Mouse (Mus musculus): ENCODE data around the gene Gm49320. TPM values are rescaled to one million over a fixed set of nuclear protein-coding genes. Genes with fewer than 3 reads are reported as not detected.
"Not testable (repeated sequence)": the region's sequence is repeated elsewhere in the genome, so short reads cannot be mapped to it uniquely, and the experiment has no call there.

The Gm49320 gene
- polyA plus RNA-seq, 3 experiments from 2014 or later, result 0.35 TPM; not detected in 2

DNA sequence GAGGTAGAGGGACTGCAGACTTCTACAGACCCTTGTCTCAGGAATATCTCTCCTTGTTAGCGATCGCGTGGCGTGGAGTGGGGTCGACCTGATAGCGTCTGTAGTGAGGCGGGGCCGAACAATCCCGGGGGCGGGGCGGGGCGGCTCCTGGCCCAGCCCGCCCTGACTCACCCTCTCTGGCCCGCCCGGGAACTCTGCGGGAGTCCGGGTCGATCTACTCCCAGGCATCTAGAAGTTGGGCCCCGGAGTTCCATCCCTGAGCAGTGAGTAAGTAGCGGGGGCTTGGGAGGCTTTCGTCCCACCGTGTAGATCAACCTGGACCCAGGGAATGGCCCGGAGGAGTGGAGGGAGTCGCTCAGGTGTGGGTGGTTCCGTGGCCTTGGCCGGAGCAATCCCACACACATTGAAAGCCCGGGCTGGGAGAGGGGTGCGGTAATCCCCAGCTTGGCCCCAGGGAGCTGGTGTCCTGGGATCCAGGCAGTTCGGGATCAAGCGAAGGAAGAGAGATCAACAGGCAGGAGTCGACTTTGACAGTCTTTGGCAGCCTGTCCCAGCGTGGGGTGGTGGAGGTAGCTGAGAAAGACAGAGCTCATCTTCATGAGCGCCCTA is 11.8 kb upstream of the Gm49320 start, which contains the start of gene Lrrc8e:
Gene Lrrc8e, plus strand, starts transcription at position 89 of the 609 bp plus-strand sequence.
- ATAC-seq, result no peak

DNA sequence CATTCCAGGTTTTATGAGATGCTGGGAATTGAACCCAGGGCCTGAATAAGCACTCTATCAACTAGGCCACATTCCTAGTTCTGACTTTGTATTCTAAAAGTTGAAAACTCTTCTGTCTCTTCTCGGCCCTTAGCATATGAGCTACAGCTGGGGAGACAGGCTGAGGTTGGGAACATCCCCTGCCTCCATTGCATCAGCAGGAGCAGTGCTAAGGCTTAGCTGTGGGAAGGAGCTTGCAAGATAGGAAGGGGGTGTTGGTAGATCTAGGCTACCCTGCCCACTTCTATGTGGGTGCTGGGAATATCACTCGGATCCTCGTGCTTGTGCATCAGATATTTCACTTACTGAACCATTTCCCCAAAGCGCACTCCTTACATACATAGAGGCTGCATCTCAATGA is 10.7 kb upstream of the Gm49320 start:
- ATAC-seq, result no peak

DNA sequence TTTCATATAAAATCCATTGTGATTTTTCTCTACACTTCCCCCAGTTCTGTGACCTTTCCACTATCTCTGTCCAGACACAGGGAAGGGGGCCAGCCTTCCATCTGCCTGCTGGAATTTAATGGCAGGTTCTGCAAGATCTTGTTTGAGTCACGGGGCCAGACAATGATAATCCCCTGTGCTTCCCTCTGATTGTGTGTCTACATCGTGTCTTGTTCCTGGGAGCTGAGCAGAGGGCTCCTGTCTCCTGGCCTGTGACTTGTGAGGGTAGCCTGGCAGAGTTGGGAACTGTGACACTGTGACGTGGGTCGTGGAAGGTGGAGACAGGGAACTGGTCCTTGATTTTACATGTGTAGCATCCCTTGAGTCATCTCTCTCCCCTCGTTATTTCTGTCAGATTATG is 8.9 kb upstream of the Gm49320 start:
- ATAC-seq, result no peak

DNA sequence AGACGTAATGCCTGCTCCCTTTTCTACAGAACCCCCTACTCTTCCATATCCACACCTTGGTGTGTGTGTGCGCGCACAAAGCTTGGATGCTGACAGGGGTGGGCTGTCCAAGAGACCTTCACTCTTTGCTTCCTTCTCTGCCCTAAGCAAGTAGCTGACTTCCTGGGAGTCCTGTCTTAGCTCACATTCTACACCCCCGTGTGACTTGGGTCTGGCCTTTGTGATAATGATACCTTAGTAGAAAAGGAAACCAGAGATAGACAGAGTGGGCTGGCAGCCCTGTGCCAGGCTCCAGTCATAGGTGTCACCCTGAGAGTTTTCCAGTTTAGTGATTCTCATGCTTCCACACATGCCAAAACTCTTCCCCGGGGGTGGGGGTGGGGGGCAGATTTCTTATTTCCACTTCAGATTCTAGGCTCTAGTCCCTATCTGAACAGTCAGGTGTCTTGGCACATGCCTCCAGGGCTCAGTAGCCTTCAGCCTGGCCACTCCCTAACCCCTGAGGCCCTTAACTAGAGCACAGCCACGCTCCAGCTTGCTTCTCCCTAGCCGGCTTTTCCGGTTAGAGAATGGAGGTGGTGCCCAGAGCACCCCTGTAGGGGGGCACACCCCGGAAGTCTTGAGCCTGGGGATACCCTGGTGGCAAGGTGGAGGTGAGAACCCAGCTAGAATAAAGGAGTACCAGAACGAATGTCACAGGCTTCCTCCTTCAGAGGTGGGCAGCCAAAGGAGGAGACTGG is 7.9 kb upstream of the Gm49320 start:
- no peak for ATAC-seq

DNA sequence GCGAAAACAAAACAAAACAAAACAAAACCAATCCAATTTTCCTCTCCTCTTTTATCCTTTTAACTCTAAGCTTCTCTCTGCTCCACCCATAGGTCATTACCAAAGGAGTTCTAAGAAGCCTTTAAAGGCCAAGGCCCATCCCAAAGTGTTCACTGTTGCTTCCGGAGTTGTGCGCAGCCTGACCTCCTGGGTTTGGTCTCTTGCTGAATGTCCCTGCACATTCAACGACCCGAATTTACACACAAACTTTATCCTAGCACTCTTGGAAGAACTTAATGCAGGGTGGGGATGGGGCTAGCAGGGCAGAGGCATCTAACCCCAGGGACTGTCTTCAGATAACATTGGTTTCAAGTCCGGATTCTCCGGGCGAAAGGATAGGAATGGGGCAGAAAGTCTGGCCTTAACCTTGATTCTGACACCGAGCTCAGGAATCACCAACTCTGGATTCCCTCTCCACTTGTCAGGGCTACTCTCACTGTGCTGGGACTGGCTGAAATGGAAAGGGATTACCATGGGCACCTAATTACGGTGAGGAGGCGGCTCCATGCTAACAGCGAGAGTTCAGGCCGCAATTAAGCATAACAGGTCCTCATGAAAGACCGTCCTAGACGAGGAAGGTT is 741 bp upstream of the Gm49320 start:
- no peak for ATAC-seq

DNA sequence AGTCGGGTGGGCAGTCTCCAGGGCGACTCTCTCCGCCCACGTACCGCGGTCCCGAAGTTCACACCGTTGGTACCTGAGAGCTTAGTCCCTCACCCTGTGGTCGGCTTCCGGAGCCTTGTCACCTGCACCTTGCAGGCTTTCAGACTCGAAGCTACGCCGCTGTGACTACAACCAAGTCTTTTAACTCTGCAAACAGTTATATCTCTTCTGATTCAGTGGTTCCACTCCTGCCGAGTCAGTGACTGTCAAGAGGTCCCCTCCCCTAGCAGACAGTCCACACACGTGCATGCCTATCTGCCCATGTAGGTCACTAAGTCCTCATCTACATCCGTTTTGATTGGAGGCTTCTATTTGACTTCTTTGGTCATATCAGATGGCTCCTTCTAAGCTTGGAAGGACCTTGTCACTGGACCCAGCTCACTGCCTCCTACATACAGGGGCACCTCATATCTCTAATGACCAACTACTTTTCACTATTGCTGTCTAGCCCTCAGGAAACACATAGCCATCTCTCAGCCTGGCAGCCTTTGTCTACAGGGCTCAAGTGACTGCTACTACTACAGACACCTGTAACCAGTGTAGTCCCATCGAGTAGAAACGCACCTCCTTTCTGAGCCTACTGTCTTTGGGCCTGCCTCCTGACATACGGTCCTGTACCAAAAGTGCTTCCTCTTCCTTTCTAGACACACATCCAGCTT is 677 bp downstream of the Gm49320 start:
- peak; percentile 40 for ATAC-seq

DNA sequence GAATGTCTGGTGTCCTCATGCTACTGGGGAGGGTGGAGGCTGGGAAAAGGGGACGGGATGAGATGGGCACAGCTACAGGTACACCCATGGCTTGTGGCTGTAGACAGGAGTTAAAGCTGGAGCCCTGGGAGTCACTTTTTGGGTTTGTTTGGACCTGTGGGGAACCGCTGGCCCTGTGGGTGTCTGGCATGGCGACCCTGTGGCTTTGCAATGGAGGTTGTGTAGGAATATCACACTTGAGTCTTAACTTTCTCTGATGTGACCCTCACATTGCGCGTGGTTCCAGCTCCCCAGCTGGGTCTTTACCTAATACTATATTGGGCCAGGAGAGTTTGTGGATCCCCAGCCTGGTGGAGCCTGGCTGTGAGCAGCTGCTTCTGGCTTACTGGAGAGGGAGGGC is 6.4 kb downstream of the Gm49320 start:
- ATAC-seq, result no peak

DNA sequence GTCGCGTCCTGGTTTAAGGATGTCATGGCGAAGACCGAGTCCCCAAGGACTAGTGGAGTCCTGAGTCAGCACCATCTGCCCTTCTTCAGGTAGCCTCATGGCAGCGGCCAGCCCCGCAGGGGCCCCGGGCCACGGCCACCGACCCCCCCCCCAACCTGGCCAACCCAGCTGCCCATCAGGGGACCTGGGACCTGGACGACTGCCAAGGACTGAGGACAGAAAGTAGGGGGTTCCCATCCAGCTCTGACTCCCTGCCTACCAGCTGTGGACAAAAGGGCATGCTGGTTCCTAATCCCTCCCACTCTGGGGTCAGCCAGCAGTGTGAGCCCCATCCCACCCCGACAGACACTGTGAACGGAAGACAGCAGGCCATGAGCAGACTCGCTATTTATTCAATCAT is 7.1 kb downstream of the Gm49320 start:
- no peak for ATAC-seq

DNA sequence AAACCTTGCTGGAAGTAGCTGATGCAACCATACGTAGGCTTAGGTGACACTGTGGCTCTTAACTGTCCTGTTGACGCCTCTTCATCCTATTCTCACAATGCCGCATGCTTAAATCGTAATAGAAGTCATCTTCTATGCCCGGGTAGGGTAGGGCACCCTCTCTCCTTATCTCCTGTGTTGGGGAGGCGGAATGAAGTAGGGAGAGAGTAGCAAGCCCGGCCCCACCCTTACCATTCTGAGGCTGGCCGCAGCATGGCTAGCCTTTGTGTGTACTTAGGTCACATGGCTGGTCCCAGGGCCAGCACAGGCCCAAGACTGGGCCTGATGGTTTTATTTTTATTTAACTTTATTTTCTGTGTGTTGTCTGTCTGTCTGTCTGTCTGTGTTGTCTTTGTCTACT is 8.6 kb downstream of the Gm49320 start:
- no peak for ATAC-seq

DNA sequence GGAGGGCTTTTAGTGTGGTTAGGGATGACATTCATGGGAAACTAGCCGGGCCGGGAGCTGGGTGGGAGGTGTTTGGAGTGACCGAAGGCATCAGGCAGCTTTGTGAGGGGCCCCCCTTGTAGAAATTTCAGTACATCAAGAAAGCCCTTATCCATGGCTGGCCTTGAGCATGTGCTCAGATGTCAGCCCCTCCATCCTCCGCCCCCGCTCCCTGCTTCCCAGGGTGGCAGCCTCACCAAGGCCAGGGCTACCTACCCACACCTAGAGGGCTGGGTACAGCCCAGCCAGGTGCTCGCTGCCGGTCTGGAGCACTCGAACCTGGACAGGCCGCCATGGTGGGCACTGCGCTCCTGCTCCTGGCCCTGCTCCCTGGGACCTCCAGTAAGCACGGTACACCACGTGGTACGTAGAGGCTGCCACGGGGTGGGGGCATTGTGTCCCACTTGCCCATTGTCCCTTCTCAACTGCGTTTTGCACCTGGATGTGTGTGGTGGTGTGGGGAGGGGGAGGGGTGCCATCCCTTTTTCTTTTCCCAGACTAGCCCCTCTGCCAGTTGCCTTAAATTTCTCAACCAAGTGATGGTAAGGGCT is 9.4 kb downstream of the Gm49320 start, which contains the start of gene Tgfbr3l:
Gene Tgfbr3l, plus strand, starts transcription at position 264 of the 590 bp plus-strand sequence.
- ATAC-seq, result no peak

DNA sequence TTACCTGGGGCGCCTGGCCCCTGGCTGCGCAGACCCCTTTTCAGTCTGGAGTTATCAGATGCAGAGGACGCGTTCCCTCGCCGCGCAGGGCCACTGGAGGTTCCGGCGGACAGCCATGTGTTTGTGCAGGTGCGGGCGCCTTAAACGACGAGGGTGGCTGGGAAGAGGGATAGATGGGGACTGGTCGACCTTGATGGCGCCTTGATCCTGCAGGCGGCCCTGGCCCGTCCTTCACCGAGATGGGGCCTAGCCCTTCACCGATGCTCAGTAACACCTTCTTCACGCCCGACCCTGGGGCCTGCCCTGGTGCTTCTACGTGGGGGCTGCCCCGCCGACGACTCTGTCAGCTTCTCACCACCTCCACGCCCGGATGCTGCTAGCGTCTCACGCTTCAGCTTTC is 10.5 kb downstream of the Gm49320 start:
- ATAC-seq, result no peak

DNA sequence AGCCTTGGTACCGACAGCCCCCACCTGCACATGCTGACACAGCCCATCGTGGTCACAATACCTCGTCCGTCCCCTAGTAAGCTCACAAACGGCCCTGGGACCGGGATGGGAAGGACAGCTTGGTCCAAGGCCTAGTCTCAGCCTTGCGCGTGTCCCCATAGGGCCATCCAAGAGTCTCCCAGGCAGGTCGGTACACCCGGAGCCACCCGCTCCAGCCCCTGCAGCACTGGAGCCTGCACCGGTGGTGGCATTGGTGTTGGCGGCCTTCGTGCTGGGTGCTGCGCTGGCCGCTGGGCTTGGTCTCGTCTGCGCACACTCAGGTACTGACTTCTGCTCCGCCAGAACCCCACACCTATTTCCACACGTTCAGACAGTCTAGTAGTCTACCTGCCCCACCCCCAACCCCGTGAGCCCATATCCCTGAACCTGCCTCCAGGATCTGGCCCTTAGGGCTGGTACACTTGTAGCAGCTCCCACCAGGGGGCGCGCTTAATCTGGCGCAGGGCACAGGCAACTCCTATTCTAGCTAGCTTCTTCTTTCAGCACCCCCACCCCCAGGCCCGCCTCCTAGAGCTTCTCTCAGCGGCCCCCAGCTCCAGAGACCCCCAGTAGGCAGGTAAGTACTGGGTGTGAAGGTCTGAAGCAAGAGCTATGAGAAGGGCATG is 11.8 kb downstream of the Gm49320 start:
- ATAC-seq, result peak; percentile 53

DNA sequence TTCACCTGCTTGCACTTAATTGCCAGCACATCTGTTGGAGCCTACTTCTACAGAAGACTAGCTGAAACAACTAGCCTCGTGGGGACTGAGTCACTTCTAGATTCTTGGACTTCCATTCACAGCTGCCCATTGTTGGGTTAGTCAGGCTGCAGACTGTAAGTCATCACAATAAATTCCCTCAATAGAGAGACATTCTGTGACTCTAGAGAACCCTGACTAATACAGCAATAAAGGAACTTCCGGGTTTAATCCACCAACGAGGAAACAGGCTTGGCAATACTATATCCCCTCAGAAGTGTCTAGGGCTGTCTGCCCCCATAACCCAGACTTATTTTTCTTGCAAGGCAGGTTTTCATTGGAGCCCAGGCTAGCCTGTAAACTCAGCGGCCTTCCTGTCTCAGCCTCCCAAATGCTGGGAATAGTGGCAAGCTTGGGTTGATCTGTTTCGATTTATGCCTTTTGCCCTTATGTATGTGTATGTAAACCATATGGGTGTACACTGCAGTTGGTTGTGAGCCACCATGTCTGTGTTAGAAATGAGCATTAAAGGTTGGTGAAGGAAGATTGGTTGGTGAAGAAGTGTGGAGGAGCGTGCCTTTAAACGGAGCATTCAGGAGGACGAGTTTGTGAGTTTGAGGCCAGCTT is 13.6 kb downstream of the Gm49320 start:
- no peak for ATAC-seq

DNA sequence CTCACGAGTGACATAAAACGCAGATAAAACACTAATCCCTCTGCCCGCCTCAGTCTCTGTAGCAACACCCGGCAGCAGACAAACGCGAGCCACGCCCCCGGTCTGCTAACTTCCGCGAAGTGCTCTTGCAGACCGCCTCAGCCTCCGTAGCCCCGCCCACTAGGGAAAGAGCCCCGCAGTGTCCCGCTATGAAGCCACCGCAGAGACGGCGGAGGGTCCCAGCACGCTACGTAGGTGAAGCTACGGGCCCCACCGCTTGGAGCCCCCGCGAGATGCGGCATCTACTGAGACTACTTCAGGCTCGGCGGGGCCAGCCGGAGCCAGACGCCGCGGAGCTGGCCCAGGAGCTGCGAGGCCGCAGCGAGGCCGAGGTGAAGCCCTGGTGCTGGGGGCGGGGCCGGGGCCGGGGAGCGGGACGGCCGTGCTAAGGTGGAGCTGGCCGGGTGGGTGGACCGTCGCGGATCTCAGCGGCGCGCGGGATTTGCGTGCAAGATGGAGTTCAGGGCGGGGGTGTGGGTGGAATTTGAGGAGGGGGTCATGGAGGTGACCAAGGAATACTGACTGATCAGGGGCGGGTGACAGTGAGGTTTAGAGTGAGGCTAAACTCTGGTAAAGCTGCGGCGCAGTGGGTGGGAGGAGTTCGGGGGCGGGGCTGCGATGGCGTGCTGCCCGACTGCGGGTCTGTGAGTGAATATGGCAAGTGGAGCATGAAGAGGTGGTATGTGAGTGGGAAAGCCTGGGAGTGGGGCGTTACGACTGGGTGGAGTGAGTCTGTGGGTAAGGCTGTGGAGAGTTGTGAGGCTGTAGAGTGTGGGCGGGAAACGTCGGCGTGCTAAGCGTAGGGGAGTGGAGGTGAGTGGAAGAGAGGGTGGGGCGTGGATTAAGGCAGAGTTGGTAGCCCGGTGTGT is 14.5 kb downstream of the Gm49320 start, which contains the start of gene Snapc2:
Gene Snapc2, plus strand, starts transcription at position 147 of the 908 bp plus-strand sequence.
- peak; percentile 94 for ATAC-seq

DNA sequence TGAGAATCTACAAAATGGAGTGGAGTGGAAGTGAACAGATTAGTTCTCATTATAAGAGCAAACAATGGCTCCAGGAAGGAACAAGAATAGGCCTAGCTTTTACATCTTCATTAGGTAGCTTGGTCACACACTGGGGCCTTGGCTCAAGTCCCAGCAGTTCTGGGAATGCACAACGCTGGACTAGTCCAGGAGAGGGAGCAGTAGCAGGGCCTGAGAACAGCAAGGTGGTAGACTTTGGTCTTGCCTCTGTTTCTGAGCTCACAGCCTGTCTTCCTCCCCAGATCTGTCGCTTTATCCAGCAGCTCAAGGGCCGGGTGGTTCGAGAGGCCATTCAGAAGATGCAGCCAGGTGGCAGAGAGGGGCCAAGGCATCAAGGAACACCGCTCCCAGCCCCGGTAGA is 15.3 kb downstream of the Gm49320 start:
- ATAC-seq, result no peak

DNA sequence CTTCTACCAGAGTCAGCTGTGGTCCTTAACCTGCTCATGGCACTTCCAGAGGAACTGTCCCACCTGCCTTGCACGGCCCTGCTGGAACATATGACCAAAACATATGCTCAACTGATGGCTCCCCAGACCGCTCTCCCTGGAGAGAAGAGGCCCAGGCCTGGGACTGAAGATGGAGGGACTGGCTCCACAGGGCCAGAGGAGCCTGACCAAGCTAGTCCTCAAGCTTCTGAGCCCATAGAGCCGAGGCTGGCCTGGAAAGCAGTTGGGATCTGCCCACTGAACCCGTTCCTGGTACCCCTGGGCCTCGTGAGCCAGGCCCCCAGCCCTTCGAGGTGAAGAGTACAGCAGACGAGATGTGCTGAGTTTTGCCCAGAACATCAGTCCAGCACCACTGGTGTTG is 16.8 kb downstream of the Gm49320 start:
- not testable (repeated sequence) for ATAC-seq

DNA sequence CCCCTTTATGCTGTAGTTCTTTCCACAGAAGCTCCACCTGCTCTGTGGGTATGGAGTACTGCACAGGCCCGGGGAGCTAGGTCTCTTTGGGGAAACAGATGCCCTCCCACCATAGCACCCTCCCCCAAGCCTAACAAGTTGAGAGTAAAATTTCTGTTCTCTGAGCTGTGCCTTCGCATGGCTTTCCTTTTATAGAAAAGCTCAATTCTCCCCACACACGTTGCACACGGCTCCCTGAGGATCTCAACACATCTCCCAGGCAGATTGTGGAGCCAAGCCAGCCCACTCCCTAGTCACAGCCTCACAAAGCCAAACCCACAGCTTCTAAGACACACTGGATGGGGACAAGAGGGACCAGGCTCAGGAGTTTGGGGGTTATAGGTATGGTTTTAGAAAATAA is 18.2 kb downstream of the Gm49320 start:
- ATAC-seq, result no peak

DNA sequence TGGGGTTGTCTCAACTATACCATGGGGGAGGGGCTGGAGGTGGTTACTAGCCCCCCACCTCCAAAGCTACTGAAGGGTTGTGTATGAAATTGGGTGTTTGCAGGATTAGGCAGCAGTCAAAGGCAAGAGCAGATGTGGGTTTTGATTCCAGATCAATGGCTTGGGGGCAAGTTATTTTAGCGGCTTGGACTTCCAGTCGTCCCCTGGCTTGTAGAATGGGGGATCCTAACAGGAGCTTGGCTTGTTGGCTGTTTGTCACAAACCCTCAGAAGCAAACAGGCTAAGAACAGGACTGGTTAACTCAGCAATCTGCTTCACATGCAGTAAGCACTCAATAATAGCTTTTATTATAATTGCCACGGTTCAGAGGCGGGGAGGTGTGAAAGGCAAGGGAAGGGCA is 18.7 kb downstream of the Gm49320 start:
- ATAC-seq, result no peak

DNA sequence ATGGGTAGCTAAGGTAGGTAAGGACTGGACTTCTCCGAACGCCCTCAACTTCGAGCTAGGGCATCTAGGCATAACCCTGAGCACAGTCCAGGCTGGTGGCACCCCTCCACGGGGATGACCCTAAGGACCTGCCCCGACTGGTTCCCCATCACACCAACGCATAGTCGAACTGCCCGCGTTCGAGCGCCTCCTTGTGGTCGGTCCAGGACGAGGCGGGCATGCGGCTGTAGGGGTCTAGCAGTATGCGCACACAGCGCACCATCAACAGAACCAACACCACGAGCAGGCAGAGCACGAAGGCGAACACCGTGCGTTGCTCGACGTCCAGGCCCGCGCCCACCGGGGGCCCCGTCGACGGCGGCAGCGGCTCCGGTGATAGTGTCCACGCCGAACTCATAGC is 19.6 kb downstream of the Gm49320 start:
- peak; percentile 43 for ATAC-seq

DNA sequence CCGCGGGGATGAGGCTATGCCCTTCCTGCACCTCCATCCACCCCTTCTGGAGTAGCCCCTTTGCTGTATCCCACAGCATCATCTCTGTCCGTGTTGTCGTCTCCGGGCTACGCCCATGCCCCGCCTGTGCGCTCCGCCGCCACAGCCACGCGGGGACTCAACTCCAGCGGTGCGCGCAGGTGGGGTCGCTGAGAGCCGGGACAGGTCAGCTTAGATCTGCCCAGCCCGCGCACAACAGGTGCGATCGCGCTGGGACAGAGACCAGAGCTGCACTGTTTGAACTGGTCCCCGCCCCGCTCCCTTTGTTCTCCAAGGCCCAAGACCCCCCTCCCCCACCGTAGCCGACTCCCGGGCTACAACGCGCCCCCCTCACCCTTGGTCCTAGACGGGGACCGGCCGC is 20.0 kb downstream of the Gm49320 start:
- peak; percentile 11 for ATAC-seq
